Mouse (Mus musculus) intestine, postnatal 0 days (tissue): ENCODE measurements around the gene Ttc34. TPM values are rescaled to one million over a fixed set of nuclear protein-coding genes. Genes with fewer than 3 reads are reported as not detected.

Experiments used
- ATAC-seq: fragments of 200-750 bp; cut with Nextera tagmentation; 2 replicates; pipeline ENCODE4 v1.8.0; 2017; ENCODE audit warnings: mild to moderate bottlenecking, moderate TSS enrichment, moderate library complexity
- H3K27ac ChIP-seq: fragments of 300-500 bp; sonication (generic); 2 replicates; pipeline ENCODE4 v1.5.1; 2014; ENCODE audit warnings: mild to moderate bottlenecking, low read depth, low read length, moderate library complexity
- H3K27me3 ChIP-seq: fragments of 300-500 bp; sonication (generic); replicated peaks from 2 replicates; pipeline ENCODE4 v1.6.1; 2014; ENCODE audit warnings: low read length, mixed read lengths; ENCODE audit not compliant: control insufficient read depth, insufficient read depth
- H3K36me3 ChIP-seq: fragments of 300-500 bp; sonication (generic); 2 replicates; pipeline ENCODE4 v1.6.1; 2014; ENCODE audit warnings: mild to moderate bottlenecking, moderate library complexity; ENCODE audit not compliant: control insufficient read depth, insufficient read depth
- H3K4me1 ChIP-seq: fragments of 300-500 bp; sonication (generic); replicated peaks from 2 replicates; pipeline ENCODE4 v1.6.1; 2014; ENCODE audit warnings: antibody characterized with exemption, low read length, mixed read lengths; ENCODE audit not compliant: control insufficient read depth, insufficient read depth
- H3K4me2 ChIP-seq: fragments of 300-500 bp; sonication (generic); replicated peaks from 2 replicates; pipeline ENCODE4 v1.6.1; 2014; ENCODE audit warnings: low read depth, mild to moderate bottlenecking, moderate library complexity
- H3K4me3 ChIP-seq: fragments of 300-500 bp; sonication (generic); 2 replicates; pipeline ENCODE4 v1.5.1; 2014; ENCODE audit warnings: low read depth, low read length
- H3K9ac ChIP-seq: fragments of 300-500 bp; sonication (generic); 2 replicates; pipeline ENCODE4 v1.6.1; 2014; ENCODE audit warnings: mild to moderate bottlenecking, low read depth, low read length
- H3K9me3 ChIP-seq: fragments of 300-500 bp; sonication (generic); 2 replicates; pipeline ENCODE4 v1.6.1; 2016; ENCODE audit warnings: mixed run types; ENCODE audit not compliant: control insufficient read depth
- CTCF ChIP-seq: sonication (generic); IDR thresholded peaks from 2 replicates; pipeline ENCODE4 v1.5.1; 2016; ENCODE audit warnings: low read depth, mild to moderate bottlenecking, control low read depth, antibody characterized with exemption, moderate library complexity
- WGBS: fragments of 180-500 bp; shearing (Covaris S2); extraction: QIAGEN DNeasy Blood & Tissue Kit; methylation state at CpG from one replicate; pipeline ENCODE4 v1.1.7; 2014; 5-methylcytosine and 5-hydroxymethylcytosine counted together
- polyA plus RNA-seq: library from polyadenylated mRNA; unstranded; fragments of >200 nt; fragmentation: Nextera tagmentation; extraction: Ambion mirVana; gene quantifications from 2 replicates; pipeline ENCODE4 v1.2.1, GENCODE M21; 2015

The Ttc34 gene
- polyA plus RNA-seq, 1 experiment from 2014 or later: not detected

DNA sequence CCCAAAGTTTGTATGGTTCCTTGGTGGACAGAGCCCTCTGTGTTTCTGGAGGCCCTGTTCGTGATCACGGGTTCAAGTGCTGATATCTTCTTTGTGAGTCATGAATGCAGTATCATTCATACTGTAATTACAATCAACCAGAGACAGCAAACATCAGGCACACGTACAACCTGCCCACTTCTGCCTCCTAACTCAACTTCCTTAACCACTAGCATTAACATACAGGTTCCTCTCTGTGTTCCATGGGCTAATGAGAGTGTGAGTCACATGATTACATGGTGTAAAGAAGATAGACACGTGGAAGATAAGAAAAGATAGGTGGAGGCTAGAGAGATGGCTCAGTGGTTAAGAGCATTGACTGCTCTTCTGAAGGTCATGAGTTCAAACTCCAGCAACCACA, 79.4 kb downstream of the Ttc34 start:
- no peak overlapping the region for H3K9ac ChIP-seq
- 46% methylated on average over 4 of the region's 4 CpGs for WGBS
- H3K36me3 ChIP-seq: peaks cover 5% of the 10 kb centered on the region
- no peak overlapping the region for H3K4me2 ChIP-seq
- H3K27ac ChIP-seq: no peak overlapping the region
- no peak for ATAC-seq
- no peak; the same call in 1 of the 2 replicates for TF ChIP-seq CTCF
- no peak overlapping the region for H3K4me3 ChIP-seq
- H3K27me3 ChIP-seq: no peaks in the 10 kb centered on the region
- H3K9me3 ChIP-seq: 0 out of 2 replicates have a peak, but pooled peaks cover 3% of the 10 kb centered on the region
- H3K4me1 ChIP-seq: peaks cover 28% of the 10 kb centered on the region

Other genes with a start within 250 kb of the Ttc34 start
- gene Prdm16, start 200.6 kb upstream of the Ttc34 start, polyA plus RNA-seq: 8.7 and 9.0 TPM in 2 replicates
- not detected in 2 replicates for gene Actrt2, start 169.6 kb upstream of the Ttc34 start, polyA plus RNA-seq
- gene Mmel1, start 32.1 kb downstream of the Ttc34 start, polyA plus RNA-seq: 0.22 and 0.44 TPM in 2 replicates
- 66.9 and 68.5 TPM in 2 replicates for gene Fam213b, start 61.7 kb downstream of the Ttc34 start, polyA plus RNA-seq
- gene Tnfrsf14, start 91.1 kb downstream of the Ttc34 start, polyA plus RNA-seq: 1.9 and 2.9 TPM in 2 replicates
- 0.20 and 0.29 TPM in 2 replicates for gene Hes5, start 123.5 kb downstream of the Ttc34 start, polyA plus RNA-seq
- 10.9 and 11.5 TPM in 2 replicates for gene Pank4, start 126.7 kb downstream of the Ttc34 start, polyA plus RNA-seq
- gene Plch2, start 219.3 kb downstream of the Ttc34 start, polyA plus RNA-seq: 5.3 and 5.7 TPM in 2 replicates
- 11.7 and 12.9 TPM in 2 replicates for gene Pex10, start 229.6 kb downstream of the Ttc34 start, polyA plus RNA-seq
- 277 and 297 TPM in 2 replicates for gene Rer1, start 248.9 kb downstream of the Ttc34 start, polyA plus RNA-seq
- gene Morn1, start 249.1 kb downstream of the Ttc34 start, polyA plus RNA-seq: 1.8 and 2.2 TPM in 2 replicates